Mouse (Mus musculus) spleen, adult 2 months (tissue): ENCODE measurements at regions not wholly inside any gene's neighbourhood (a gene's known extent, or its start where the extent isn't known, plus 50 kb on each side); places are given as distances from the start of the nearest gene placed in this dataset.

ENCODE experiments used
- CTCF ChIP-seq: fragments of 200-500 bp; IDR thresholded peaks from 2 replicates; pipeline ENCODE4 v1.5.1; 2011; ENCODE audit warnings: mild to moderate bottlenecking, inconsistent platforms; ENCODE audit not compliant: insufficient read depth, insufficient read length, insufficient replicate concordance; ENCODE audit errors: extremely low read depth
- POLR2A ChIP-seq: fragments of 200-500 bp; IDR thresholded peaks from 2 replicates; pipeline ENCODE4 v1.6.1; 2011; ENCODE audit warnings: low read depth, low read length, inconsistent platforms

DNA sequence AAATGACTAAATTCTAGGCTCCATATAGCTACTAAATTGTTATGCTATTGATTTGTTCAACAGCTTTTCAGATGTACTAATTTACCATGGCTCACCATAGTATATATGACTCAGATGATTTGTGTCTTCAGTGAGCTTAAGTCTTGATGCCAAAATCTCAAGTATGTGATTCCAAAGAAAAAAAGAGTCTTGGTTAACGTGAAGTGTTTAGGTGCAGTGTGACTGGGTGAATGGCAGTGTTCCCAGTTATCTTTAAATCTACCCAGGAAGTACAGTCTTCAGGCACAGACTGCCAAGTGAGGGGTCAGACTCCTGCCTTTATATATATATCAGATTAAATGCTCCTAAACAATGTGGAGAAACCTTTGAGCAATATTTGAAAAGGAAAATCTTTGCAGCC, 300.1 kb upstream of the A1bg start:
- TF ChIP-seq CTCF (no peak), POLR2A (no peak)
